Mouse (Mus musculus): ENCODE results near the gene Vmn1r167.
"Not testable (repeated sequence)": the region's sequence is repeated elsewhere in the genome, so short reads cannot be mapped to it uniquely, and the experiment has no call there.

Vmn1r167 gene

GRCm38 (mm10) chr7:23507106-23507505 lies at the start of gene Vmn1r167:
Vmn1r167 (minus strand) TSS chr7:23507206.
- in situ Hi-C loops (cut with MboI) = not testable (repeated sequence)

GRCm38 (mm10) chr7:23539432-23539831 lies 32.4 kb upstream of the Vmn1r167 start, which contains the start of gene Vmn1r168:
Vmn1r168 (plus strand) TSS chr7:23539732.
- in situ Hi-C loops (cut with MboI) = not testable (repeated sequence)

- in situ Hi-C loops (cut with MboI) = not testable (repeated sequence)
Measured at GRCm38 (mm10) chr7:23472886-23473285, 34.1 kb downstream of the Vmn1r167 start.

- in situ Hi-C loops (cut with MboI) = not testable (repeated sequence)
Measured at GRCm38 (mm10) chr7:23470832-23471231, 36.2 kb downstream of the Vmn1r167 start.

- in situ Hi-C loops (cut with MboI) = not testable (repeated sequence)
Measured at GRCm38 (mm10) chr7:23470201-23470600, 36.8 kb downstream of the Vmn1r167 start.

Measured in mature B cell (primary cell).